In the genomic region with DNA sequence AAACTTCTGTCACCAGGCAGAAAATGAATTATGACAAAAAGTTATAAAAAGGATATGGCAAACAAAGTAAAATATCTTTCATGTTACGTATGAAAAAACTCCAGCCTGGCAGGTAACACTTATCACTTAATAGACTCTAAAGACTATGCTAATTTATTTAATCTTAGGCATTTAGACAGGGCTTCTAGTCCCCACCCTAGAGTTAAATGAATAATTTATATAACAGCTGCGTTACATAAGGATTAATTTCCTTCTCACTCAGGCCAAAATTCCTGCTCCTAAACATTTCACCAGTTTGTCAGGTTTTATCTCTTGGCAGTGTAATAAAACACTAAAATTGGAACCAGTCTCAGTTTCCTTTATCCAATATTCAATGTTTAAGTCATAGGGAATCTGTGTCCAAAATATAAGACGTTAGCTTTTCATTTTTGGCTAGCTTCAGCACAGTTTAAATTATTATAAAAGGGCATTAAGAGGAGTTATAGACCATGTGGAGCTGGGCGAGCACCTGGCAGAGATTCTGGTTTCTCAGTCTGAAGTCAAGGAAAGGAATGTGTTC, we compare ENCODE assay signal across 36 mouse cellular contexts. TPM values are rescaled to one million over a fixed set of nuclear protein-coding genes. Genes with fewer than 3 reads are reported as not detected.
A peak's percentile ranks its signal among the peaks of the same experiment; 100 is the strongest.
DNase-seq lines count a peak whose midpoint lies in the region; ATAC-seq and TF ChIP-seq lines count a peak whose summit lies in the region.
"Had no signal": no experiment of that assay in that cellular context is flagged by ENCODE, and none has a peak within 500 bp of the region (broad histone marks: within the 10 kb centered on the region; RNA-seq: fewer than 3 reads in every experiment).

No protein-coding gene starts in this region.

- H3K4me1 ChIP-seq in kidney, postnatal 0 days (replicated peaks; ENCODE audit: insufficient read depth, low read length): no peaks in the 10 kb centered on the region
- H3K4me1 ChIP-seq in lung, embryonic 16.5 days (replicated peaks; ENCODE audit: control insufficient read depth, insufficient read depth, low read length): no peaks in the 10 kb centered on the region
- H3K4me1 ChIP-seq in stomach, embryonic 16.5 days (ENCODE audit: control insufficient read depth, insufficient read depth, low read length): no peaks in the 10 kb centered on the region
- H3K4me1 ChIP-seq: embryonic facial prominence, embryonic 12.5 days; forebrain, embryonic 10.5 days; heart, embryonic 10.5 days; hindbrain, embryonic 10.5 days; hindbrain, embryonic 15.5 days; limb, embryonic 13.5 days; liver, embryonic 12.5 days had no signal

- H3K27ac ChIP-seq in kidney, postnatal 0 days: no peak overlapping the region
- peak overlapping the region; percentile 56; the same call in 1 of the 2 replicates for H3K27ac ChIP-seq in lung, embryonic 16.5 days (ENCODE audit: low read length)
- peak overlapping the region; percentile 60; the same call in 1 of the 2 replicates for H3K27ac ChIP-seq in stomach, embryonic 16.5 days (ENCODE audit: low read length)
- H3K27ac ChIP-seq: embryonic facial prominence, embryonic 12.5 days; forebrain, embryonic 10.5 days; heart, embryonic 10.5 days; hindbrain, embryonic 10.5 days; hindbrain, embryonic 15.5 days; limb, embryonic 13.5 days; liver, embryonic 12.5 days had no signal

- H3K9me3 ChIP-seq in kidney, postnatal 0 days (replicated peaks; ENCODE audit: low read length): no peaks in the 10 kb centered on the region
- H3K9me3 ChIP-seq in lung, embryonic 16.5 days (ENCODE audit: control insufficient read depth, low read length): no peaks in the 10 kb centered on the region; the same call in 1 of the 2 replicates
- no peaks in the 10 kb centered on the region for H3K9me3 ChIP-seq in stomach, embryonic 16.5 days (replicated peaks; ENCODE audit: control insufficient read depth, low read length)
- H3K9me3 ChIP-seq: embryonic facial prominence, embryonic 12.5 days; forebrain, embryonic 10.5 days; G1E; heart, embryonic 10.5 days; hindbrain, embryonic 10.5 days; hindbrain, embryonic 15.5 days; limb, embryonic 13.5 days; liver, embryonic 12.5 days had no signal

- H3K9ac ChIP-seq in kidney, postnatal 0 days (ENCODE audit: low read depth, low read length): no peak overlapping the region
- H3K9ac ChIP-seq in lung, embryonic 16.5 days (ENCODE audit: low read length): no peak overlapping the region
- no peak overlapping the region for H3K9ac ChIP-seq in stomach, embryonic 16.5 days (ENCODE audit: low read length)
- H3K9ac ChIP-seq: embryonic facial prominence, embryonic 12.5 days; hindbrain, embryonic 15.5 days; limb, embryonic 13.5 days; liver, embryonic 12.5 days; liver, postnatal 0 days had no signal

- no peak overlapping the region for H3K4me2 ChIP-seq in kidney, postnatal 0 days (ENCODE audit: low read length)
- H3K4me2 ChIP-seq in lung, embryonic 16.5 days (ENCODE audit: low read depth, low read length): no peak overlapping the region
- H3K4me2 ChIP-seq in stomach, embryonic 16.5 days (ENCODE audit: low read depth, low read length): no peak overlapping the region
- H3K4me2 ChIP-seq: embryonic facial prominence, embryonic 12.5 days; hindbrain, embryonic 15.5 days; limb, embryonic 13.5 days; liver, embryonic 12.5 days had no signal

- no peak for DNase-seq in frontal cortex, postnatal 14 days (ENCODE audit: low spot score in 2 of 2)
- peak; percentile 63 for DNase-seq in kidney, postnatal 0 days (ENCODE audit: low spot score)
- DNase-seq in kidney, postnatal 14 days: no peak
- no peak for DNase-seq in lung, postnatal 4 days
- no peak for DNase-seq in adrenal gland, adult 8-10 months
- DNase-seq: adrenal gland, postnatal 10 days; cerebellum, adult 11 months; cerebellum, adult 9-10 months; cerebellum, postnatal 36 days; gastrocnemius, postnatal 10 days; heart, postnatal 14 days; kidney, adult 11 months; liver, postnatal 0 days; midbrain, embryonic 14.5 days; thymus, adult 2 months; thymus, postnatal 4 days had no signal

- no peaks in the 10 kb centered on the region for H3K36me3 ChIP-seq in kidney, postnatal 0 days (ENCODE audit: insufficient read depth, low read length)
- H3K36me3 ChIP-seq in lung, embryonic 16.5 days (ENCODE audit: control insufficient read depth, insufficient read depth, low read length): no peaks in the 10 kb centered on the region
- no peaks in the 10 kb centered on the region for H3K36me3 ChIP-seq in stomach, embryonic 16.5 days (ENCODE audit: control insufficient read depth, insufficient read depth, low read length)
- H3K36me3 ChIP-seq: embryonic facial prominence, embryonic 12.5 days; forebrain, embryonic 10.5 days; G1E; heart, embryonic 10.5 days; hindbrain, embryonic 10.5 days; hindbrain, embryonic 15.5 days; limb, embryonic 13.5 days; liver, embryonic 12.5 days had no signal

- ATAC-seq in frontal cortex, adult (ENCODE audit: low TSS enrichment): peak; percentile 38; the same call in 1 of the 2 replicates
- no peak for ATAC-seq in kidney, postnatal 0 days (replicated peaks; ENCODE audit: low FRiP score, low read depth)
- peak; percentile 67 for ATAC-seq in lung, embryonic 16.5 days (ENCODE audit: low read depth)
- ATAC-seq in stomach, embryonic 16.5 days (ENCODE audit: insufficient read depth, low FRiP score): peak; percentile 68; the same call in 1 of the 2 replicates
- ATAC-seq: forebrain, embryonic 16.5 days; inflammation-experienced regulatory T-cells, adult 6 months; liver, embryonic 12.5 days; liver, postnatal 0 days had no signal

- H3K27me3 ChIP-seq in kidney, postnatal 0 days (ENCODE audit: insufficient read depth, low read length): no peaks in the 10 kb centered on the region
- H3K27me3 ChIP-seq in lung, embryonic 16.5 days (ENCODE audit: control insufficient read depth, insufficient read depth, low read depth, low read length): no peaks in the 10 kb centered on the region
- H3K27me3 ChIP-seq in stomach, embryonic 16.5 days (ENCODE audit: control insufficient read depth, insufficient read depth, low read length): no peaks in the 10 kb centered on the region
- H3K27me3 ChIP-seq: embryonic facial prominence, embryonic 12.5 days; hindbrain, embryonic 15.5 days; limb, embryonic 13.5 days; liver, embryonic 12.5 days had no signal

- no peak overlapping the region for H3K4me3 ChIP-seq in kidney, postnatal 0 days (replicated peaks; ENCODE audit: low read depth, low read length)
- H3K4me3 ChIP-seq in lung, embryonic 16.5 days (ENCODE audit: low read length): no peak overlapping the region
- H3K4me3 ChIP-seq in stomach, embryonic 16.5 days (replicated peaks; ENCODE audit: low read length): no peak overlapping the region
- H3K4me3 ChIP-seq: embryonic facial prominence, embryonic 12.5 days; forebrain, embryonic 10.5 days; heart, embryonic 10.5 days; hindbrain, embryonic 10.5 days; hindbrain, embryonic 15.5 days; limb, embryonic 13.5 days; liver, embryonic 12.5 days had no signal

- WGBS in kidney, postnatal 0 days: 59% methylated on average over 4 of the region's 4 CpGs
- WGBS in lung, embryonic 16.5 days: 42% methylated on average over 4 of the region's 4 CpGs
- WGBS in stomach, embryonic 16.5 days: 49% methylated on average over 4 of the region's 4 CpGs

- no peak for TF ChIP-seq CTCF in kidney, postnatal 0 days (IDR thresholded peaks at IDR 0.05; ENCODE audit: low read depth)

RNA-seq across cellular contexts. Expression of a gene that starts 17.0 kb away (rescaled TPM):
- polyA plus RNA-seq in kidney, postnatal 0 days (2015; fragmentation: Nextera tagmentation; extraction: Ambion mirVana): 0.25 TPM in 1 of 2 replicates, not detected in the other
- polyA plus RNA-seq in lung, embryonic 16.5 days (2015; fragmentation: Nextera tagmentation; extraction: Ambion mirVana): not detected in 2 replicates
- polyA plus RNA-seq in stomach, embryonic 16.5 days (2015; fragmentation: Nextera tagmentation; extraction: Ambion mirVana): 0.06 and 0.11 TPM in 2 replicates
- under 1 TPM in 3 of 4 experiments, not detected in 1; 0.20 to 0.31 (median 0.24) TPM for total RNA-seq in adrenal gland, adult 8-10 months (2022)
- total RNA-seq: G1E; gastrocnemius, postnatal 10 days; layer of hippocampus, adult 18-20 months; layer of hippocampus, postnatal 10 days; left cerebral cortex, adult 18-20 months; left cerebral cortex, postnatal 25 days; monocyte, adult 5-6 weeks had no signal
- polyA plus RNA-seq: embryonic facial prominence, embryonic 12.5 days; forebrain, embryonic 10.5 days; forebrain, embryonic 16.5 days; G1E; heart, embryonic 10.5 days; hindbrain, embryonic 10.5 days; hindbrain, embryonic 15.5 days; inflammation-experienced regulatory T-cells, adult 6 months; kidney, embryonic 14.5 days; limb, embryonic 13.5 days; liver, embryonic 12.5 days; midbrain, embryonic 14.5 days; neural tube, embryonic 14.5 days had no signal
